Mouse (Mus musculus) megakaryocyte-erythroid progenitor cell, adult 5-6 weeks (primary cell): ENCODE measurements around the gene Kdm2b. TPM values are rescaled to one million over a fixed set of nuclear protein-coding genes. Genes with fewer than 3 reads are reported as not detected.
A peak's percentile ranks its signal among the peaks of the same experiment; 100 is the strongest.

Experiments
- ATAC-seq: replicated peaks from 2 replicates; pipeline ENCODE4 v1.8.0; 2016; ENCODE audit warnings: mild to moderate bottlenecking, inconsistent platforms; ENCODE audit not compliant: severe bottlenecking, poor library complexity, low FRiP score, low TSS enrichment
- total RNA-seq, 2 experiments: library from RNA; stranded (forward) in 1 of 2; stranded (reverse) in 1 of 2; fragments of 200-1000, 215-1000 nt in 1 of 2; fragments of >200 nt in 1 of 2; fragmentation: Nextera tagmentation in 1 of 2; gene quantifications; 2 replicates each; pipeline ENCODE4 v1.2.3; 2014 to 2017

Kdm2b gene
- total RNA-seq, 2 experiments from 2014 or later, result 58.8 to 64.0 TPM

- no peak for ATAC-seq
Observed at GRCm38 (mm10) chr5:122882256-122883050, 107.2 kb downstream of the Kdm2b start.

- peak; percentile 69 for ATAC-seq
Observed at GRCm38 (mm10) chr5:122881313-122881712, 108.3 kb downstream of the Kdm2b start.

GRCm38 (mm10) chr5:122880241-122880980 is 109.2 kb downstream of the Kdm2b start:
- ATAC-seq, result no peak

GRCm38 (mm10) chr5:122876671-122877070 is 113.0 kb downstream of the Kdm2b start:
- no peak for ATAC-seq

GRCm38 (mm10) chr5:122874359-122874758 is 115.3 kb downstream of the Kdm2b start:
- ATAC-seq, result no peak

GRCm38 (mm10) chr5:122873573-122873972 is 116.0 kb downstream of the Kdm2b start:
- ATAC-seq, result no peak

GRCm38 (mm10) chr5:122872626-122873025 is 117.0 kb downstream of the Kdm2b start:
- ATAC-seq, result no peak

- ATAC-seq, result no peak
Observed at GRCm38 (mm10) chr5:122863053-122863452, 126.6 kb downstream of the Kdm2b start.

GRCm38 (mm10) chr5:122855858-122856257 is 133.8 kb downstream of the Kdm2b start:
- ATAC-seq, result no peak

- no peak for ATAC-seq
Observed at GRCm38 (mm10) chr5:122852611-122853010, 137.0 kb downstream of the Kdm2b start.

GRCm38 (mm10) chr5:122850319-122851002 is 139.2 kb downstream of the Kdm2b start:
- ATAC-seq, result peak; percentile 71

GRCm38 (mm10) chr5:122849521-122850318 is 139.9 kb downstream of the Kdm2b start, which contains the start of gene Rnf34:
Rnf34 (plus strand) TSS chr5:122850048.
- peak; percentile 99 for ATAC-seq

GRCm38 (mm10) chr5:122843799-122844198 is 145.8 kb downstream of the Kdm2b start:
- ATAC-seq, result no peak

GRCm38 (mm10) chr5:122841126-122841525 is 148.5 kb downstream of the Kdm2b start:
- no peak for ATAC-seq

GRCm38 (mm10) chr5:122832996-122833395 is 156.6 kb downstream of the Kdm2b start:
- ATAC-seq, result no peak

GRCm38 (mm10) chr5:122832536-122832935 is 157.1 kb downstream of the Kdm2b start:
- no peak for ATAC-seq

GRCm38 (mm10) chr5:122825099-122825498 is 164.5 kb downstream of the Kdm2b start:
- no peak for ATAC-seq

GRCm38 (mm10) chr5:122824450-122824849 is 165.2 kb downstream of the Kdm2b start:
- ATAC-seq, result no peak

GRCm38 (mm10) chr5:122823976-122824375 is 165.6 kb downstream of the Kdm2b start:
- ATAC-seq, result no peak
